Mouse (Mus musculus): Measurements from ENCODE around the gene Pla2g1b. TPM values are rescaled to one million over a fixed set of nuclear protein-coding genes. Genes with fewer than 3 reads are reported as not detected.

The Pla2g1b gene
- polyA plus RNA-seq, 1 experiment from 2014 or later = 0.99 TPM

DNA sequence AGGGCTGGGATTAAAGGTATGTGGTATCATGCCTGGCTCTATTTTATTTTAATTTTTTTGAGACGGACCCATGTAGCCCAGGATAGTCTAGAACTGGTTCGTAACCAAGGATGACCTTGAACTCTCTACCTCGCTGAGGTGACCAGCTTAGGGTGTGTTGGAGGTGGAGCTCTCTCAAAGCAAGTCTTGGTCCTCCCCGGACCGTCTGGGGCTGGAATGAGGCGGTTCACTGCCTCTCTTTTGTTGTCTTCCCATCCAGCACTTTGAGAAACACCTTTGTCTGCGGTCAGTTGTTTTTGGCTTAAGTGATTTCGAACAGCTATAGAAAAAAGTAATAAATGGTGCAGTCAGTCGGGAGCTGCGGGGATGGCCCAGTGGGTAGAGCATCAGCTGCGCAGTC is 21.9 kb upstream of the Pla2g1b start:
- DNase-seq (ENCODE audit: low spot score) = no peak

DNA sequence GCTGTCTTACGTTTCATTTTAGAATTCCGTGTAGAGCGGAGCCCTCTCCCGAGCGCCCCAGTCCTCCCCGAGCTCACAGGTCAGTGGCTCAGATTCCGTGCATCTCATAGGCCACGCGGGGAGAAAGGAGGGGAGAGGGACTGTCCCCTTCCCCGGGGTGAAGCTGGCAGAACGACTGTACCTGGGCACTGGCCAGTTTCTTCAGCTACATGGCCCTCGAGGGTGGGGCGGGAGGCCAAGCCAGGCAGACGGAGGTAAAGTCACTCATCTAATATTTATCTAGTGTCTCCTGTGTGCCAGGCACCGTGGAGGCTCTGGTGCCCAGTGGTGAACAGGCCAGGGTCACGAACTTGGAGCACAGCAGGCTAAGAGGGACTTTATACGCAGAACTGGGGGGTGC is 19.0 kb upstream of the Pla2g1b start:
- no peak for DNase-seq (ENCODE audit: low spot score)

DNA sequence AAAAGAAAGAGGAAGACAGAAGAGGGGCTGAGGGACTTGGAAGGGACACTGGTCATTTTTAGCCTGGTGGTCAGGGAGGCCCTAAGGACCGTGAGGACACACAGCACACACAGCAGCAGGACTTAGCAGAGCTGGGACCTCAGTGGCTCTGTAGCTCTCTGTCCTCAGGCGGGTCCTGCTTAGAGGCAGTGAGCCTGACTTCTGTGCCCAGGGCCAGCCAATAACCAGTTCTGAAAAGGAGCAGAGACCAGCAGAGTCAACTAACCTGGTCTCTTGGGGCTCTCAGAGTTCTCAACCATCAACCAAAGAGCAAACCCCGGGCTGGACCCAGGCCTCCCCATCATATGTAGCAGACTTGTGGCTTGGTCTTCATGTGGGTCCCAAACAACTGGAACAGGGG is 16.8 kb upstream of the Pla2g1b start:
- no peak for DNase-seq (ENCODE audit: low spot score)

DNA sequence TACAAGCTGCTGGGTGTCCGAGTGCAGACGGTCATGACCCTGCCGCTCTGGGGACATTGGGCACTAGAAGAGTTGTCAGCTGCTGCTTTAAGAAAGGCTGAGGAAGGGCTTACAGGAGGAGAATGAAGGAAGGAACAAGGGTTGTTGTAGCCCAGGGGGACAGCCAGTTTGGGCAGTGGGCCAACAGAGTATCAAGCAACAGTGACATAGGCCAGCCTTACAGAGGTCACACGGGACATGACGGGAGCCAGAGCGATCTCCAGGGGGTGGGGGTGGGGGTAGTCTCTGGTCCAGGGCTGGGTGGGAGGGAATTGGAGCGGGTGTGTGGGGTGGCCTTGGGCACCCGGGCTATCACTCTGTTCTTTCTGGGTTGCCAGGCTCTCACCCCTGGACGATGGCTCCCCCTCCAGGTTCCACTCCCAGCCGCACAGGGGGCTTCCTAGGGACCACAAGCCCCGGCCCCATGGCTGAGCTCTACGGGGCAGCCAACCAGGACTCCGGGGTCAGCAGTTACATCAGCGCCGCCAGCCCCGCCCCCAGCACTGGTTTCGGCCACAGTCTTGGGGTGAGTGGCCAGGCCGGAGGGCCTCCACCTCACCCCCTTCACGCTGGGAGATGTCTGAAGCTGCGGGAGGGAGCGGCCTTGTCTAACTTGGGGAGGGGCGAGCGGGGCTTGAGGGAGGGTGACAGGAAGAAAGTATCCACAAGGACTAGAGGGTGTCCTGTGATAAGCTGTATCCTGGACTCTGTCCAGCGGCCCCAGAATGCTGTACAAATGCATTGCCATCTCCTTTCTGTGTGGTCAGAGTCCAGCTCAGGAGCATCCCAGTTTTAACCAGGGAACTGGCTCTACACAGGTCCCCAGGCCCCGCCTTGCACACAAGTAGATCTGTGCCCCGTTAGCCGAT is 15.4 kb upstream of the Pla2g1b start:
- DNase-seq (ENCODE audit: low spot score) = no peak

DNA sequence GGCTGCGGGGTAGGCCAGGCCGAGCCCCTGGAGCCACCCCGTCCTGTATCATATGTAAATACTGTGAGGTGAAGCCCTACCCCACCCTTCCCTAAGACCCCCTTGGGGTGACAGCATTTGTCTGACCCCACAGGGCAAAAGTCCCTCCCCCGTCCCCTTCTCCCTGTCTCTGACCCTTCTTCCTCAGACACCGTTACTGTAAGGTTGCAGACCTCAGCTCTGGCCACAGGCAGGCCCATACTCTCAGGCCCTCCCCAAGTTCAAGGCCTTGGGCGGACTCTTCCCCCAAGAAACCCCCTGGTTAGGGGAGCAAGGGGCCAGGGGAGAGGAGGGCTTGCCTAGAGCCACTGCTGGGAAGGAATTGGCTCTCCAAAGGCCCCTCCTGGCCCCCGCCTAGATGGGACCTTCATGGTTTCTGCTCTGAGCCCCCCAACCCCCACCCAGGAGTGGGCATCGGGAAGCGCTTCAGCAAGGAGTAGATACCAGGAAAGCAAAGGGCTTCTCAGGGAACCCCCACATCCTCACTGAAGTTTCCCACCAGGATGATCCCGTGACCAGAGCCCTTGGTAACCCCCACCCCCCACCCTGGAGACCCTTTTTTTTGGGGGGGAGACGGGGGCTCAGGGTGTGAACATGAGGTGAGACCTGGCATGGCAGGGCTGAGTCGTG is 11.5 kb upstream of the Pla2g1b start:
- no peak for DNase-seq (ENCODE audit: low spot score)

DNA sequence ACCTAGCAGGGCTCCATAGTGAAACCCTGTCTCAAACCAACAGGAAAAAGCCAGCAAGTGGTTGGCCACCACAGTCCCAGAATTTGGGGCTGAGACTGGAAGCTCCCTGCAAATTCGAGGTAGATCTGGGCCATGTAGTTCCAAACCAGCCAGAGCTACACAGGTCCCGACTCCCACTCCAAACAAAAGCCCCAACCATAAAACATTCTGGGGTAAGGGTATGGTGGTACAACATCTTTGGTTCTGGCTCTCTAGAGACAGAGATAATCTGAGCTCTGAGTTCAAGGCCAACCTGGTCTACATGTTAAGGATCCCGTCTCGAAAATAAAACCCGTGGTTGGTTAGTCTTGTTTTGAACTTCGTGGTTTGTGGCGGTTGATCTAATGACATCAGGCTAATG is 10.2 kb upstream of the Pla2g1b start:
- DNase-seq (ENCODE audit: low spot score) = no peak

DNA sequence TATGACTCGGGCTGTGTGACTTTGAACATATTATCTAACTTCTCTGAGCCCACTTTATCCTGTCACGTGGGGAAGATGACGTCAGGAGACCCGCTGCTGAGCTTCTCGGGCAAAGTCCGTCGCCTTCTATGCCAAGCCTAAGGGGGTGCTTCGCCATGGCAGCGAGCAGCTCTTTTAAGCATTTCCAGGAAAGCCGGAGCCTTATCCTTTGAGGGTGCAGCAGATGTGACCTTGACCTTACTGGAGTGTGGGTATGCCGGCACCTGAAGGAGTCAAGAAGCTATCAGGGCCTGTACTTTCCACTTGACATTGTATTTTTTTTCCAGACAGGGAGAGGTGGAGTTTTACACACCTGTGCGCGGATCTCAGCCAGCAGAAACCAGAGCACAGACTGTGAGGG is 7.1 kb upstream of the Pla2g1b start:
- no peak for DNase-seq (ENCODE audit: low spot score)

DNA sequence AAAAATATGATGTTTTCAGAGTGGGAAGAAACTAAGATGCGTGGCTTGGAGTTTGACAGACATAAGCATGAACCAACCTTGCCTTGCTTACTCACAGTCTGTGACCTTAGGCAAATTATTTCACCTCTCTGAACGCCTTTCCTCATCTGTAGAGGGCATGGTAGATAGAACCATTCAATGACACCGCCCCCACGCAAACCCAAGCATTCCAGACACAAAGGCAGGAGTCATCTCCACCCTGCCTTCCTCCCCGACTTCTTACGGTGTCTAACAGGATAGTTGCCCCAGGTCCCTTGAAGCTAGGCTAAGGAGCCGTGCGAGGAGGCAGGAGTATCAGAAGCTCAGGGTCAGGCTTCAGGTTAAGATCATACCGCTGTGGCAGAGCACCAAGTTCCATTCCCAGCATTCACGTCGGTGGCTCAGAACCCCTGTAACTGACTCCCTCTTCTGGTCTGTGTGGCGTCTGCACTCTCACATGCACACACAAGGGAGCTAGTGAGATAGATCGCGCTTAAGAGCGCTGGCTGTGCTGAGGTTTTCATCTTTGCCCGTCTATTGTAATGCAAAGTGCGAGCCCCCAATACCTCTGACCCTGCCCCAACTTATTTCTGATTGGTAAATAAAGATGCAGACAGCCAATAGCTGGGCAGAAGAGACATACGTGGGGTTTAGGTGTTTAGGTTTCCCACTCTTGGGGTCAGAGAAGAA is 1.5 kb upstream of the Pla2g1b start:
- DNase-seq (ENCODE audit: low spot score) = no peak

DNA sequence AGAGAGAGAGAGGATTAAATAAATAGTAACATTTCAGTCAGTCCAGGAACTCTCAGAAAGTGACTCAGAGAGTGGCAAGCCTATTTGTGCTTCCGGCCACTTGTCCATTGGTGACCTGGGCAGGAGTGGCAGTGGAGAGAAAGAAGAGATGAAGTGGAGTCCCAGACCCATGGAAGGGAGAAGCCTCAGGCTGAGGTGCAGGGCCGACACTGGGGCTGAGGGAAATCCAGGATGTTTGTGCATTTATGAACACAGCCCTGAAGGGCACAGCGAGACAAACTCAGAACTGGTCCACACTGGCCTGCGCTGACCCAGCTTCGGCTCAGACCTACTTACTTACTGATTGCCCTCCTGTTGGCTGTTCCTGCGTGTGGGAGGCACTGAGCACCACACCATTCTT is 3.7 kb downstream of the Pla2g1b start:
- DNase-seq (ENCODE audit: low spot score) = no peak

DNA sequence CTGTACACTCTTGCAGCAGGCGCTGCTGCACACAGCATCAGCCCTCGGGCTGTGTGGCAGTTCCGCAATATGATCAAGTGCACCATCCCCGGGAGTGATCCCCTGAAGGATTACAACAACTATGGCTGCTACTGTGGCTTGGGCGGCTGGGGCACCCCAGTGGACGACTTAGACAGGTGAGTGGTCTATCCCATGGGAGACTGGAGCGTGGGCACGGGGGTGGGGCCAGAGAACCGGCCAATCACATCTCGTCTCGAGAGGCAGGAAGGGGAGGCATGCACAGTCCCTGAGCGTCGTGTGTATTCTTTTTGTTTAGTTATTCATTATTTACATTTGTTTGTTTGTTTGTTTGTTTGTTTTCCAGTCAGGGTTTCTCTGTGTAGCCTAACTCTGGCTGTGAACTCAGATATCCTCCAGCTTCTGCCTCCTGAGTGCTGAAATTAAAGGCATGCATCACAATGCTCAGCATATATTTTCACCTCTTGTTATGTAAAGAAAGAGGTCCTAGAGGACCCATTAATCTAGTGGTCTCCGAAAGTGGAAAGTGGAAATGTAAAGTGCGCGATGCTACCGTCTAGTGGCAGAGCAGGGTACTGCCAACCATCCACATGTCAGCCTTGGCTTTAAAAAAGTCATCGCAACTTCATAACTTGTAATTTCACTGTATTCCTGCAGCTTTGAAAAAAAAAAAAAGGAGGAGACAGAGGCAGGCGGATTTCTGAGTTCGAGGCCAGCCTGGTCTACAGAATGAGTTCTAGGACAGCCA is 4.9 kb downstream of the Pla2g1b start:
- DNase-seq (ENCODE audit: low spot score) = peak; percentile 43

DNA sequence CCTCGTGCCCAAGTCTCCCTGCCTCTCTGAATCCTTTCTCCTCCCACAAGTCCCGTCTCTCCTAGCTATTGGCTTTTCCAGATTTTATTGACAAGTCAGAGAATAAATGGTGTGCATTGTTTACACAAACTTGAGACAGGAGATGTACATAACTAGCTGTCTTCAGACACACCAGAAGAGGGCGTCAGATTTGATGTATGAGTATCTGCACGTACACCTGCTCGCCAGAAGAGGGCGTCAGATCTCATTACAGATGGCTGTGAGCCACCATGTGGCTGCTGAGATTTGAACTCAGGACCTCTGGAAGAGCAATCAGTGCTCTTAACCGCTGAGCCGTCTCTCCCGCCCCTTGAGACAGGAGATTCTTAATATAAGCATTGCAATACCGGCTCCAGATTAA is 7.1 kb downstream of the Pla2g1b start:
- no peak for DNase-seq (ENCODE audit: low spot score)

DNA sequence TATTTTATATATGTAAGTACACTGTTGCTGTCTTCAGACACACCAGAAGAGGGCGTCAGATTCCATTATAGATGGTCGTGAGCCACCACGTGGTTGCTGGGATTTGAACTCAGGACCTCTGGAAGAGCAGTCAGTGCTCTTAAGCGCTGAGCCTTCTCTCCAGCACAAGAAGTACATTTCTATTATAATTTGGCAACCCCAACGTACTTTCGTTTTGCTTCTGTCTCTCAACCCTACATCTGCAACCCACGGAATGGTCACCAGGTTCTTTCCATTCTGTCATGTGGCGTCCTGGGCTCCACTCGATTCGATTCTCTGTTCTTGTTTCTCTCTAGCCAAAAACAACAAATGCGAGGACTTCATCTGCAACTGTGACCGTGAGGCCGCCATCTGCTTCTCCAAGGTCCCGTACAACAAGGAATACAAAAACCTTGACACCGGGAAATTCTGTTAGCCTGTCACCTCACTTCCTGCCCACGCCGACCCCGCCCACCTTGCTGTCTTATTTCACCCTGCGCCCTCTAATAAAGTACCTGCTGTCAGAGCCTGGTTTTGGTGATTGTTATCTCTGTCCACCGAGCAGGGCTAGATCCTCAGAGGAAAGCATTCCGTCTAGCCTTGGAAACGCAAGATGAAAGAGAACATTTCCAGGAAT is 8.2 kb downstream of the Pla2g1b start:
- no peak for DNase-seq (ENCODE audit: low spot score)

DNA sequence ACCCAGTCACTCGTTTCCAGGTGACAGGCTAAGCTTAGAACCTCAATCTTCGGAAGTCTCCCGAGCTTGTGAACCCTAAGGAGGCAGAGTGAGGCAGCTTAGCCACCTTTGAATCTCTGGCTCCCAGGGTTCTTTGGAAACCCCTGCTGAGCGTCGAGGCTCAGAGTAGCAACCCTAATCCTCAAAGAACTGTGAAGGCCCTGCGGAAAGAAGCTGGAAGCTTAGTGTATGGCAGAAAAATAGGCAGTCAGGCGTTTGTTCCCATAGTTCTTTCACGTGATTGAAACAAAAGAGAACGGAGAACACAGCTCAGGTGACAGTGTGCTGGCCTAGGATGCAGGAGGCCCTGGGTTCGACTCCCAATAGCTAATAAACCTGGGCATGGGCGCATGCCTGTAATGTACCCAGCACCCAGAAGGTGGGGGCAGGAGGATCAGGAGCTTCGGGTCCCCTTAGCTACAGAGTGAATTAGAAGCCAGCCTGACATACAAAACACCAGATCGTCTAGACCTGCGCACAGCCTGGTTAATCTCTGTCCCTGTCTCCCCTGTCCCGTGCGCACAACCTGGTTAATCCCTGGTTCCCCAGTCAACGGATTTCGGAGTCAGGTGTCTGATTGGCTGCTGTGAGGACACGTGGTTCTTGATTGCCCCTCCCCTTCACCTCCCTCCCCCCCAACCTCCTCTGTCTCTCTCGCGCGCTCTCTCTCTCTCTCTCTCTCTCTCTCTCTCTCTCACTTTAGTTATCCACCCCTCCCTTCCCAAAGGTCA is 9.5 kb downstream of the Pla2g1b start:
- peak; percentile 59 for DNase-seq (ENCODE audit: low spot score)

DNA sequence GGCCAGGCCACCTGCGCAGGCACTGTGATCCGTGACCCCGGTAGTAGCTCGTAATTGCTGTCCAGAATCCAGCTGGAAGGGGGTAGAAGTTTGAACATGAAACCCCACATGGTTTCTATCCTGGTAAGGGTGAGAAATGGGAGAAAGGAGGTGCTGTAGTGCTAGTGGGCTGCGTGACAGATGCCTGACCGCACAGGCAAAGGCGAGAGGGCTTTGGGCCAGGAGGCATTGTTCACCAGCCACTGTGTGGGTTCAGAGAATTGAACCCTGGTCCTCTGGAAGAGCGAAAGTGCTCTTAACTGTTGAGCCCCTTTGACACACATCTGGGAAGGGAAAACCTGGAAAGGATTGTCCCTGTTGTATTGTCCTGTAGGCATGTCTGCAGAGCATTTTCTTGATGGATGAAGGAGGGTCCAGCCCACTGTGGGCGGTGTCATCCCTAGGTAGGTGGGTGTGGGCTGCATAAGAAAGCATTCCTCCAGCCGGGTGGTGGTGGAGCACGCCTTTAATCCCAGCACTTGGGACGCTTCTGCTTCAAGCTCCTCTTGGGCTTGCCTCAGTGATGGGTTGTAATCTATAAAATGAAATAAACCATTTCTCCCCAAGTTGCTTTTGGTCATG is 10.2 kb downstream of the Pla2g1b start:
- no peak for DNase-seq (ENCODE audit: low spot score)

DNA sequence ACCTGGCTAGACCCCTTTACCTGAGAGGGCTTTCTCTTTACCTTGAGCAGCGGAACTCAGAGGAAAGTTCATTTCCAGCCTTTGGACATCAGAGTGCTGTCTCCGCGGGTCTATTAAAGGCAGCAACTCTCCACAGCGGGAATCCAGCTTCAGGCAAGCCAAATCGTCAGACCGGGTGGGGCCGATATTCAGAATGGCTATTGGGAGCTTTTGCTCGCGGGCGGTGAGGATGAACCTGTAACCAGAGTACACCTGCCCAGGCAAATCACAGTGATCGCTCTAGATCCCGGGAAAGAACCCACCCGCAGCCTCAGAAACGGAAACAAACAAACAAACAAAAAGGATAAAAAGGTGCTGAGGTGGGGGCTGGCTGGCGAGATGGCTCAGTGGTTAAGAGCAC is 13.5 kb downstream of the Pla2g1b start:
- DNase-seq (ENCODE audit: low spot score) = no peak

DNA sequence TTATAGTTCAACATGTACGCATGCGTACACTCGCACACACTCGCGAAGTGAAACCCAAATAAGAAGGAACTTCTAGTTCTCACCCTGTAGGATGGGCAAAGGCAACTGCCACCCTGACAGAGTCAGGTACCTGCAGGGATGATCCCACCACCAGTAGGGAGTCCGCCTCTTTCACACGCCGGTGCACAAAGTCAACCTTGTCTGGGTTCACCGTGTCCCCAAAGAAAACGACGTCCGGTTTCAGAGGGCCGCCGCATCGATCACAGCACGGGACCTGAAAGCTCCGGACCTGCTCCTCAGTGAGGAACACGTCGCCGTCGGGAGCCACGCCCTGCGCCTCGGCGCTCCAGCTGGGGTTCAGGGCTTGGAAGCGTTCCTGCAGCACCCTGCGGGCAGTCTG is 14.0 kb downstream of the Pla2g1b start:
- no peak for DNase-seq (ENCODE audit: low spot score)

DNA sequence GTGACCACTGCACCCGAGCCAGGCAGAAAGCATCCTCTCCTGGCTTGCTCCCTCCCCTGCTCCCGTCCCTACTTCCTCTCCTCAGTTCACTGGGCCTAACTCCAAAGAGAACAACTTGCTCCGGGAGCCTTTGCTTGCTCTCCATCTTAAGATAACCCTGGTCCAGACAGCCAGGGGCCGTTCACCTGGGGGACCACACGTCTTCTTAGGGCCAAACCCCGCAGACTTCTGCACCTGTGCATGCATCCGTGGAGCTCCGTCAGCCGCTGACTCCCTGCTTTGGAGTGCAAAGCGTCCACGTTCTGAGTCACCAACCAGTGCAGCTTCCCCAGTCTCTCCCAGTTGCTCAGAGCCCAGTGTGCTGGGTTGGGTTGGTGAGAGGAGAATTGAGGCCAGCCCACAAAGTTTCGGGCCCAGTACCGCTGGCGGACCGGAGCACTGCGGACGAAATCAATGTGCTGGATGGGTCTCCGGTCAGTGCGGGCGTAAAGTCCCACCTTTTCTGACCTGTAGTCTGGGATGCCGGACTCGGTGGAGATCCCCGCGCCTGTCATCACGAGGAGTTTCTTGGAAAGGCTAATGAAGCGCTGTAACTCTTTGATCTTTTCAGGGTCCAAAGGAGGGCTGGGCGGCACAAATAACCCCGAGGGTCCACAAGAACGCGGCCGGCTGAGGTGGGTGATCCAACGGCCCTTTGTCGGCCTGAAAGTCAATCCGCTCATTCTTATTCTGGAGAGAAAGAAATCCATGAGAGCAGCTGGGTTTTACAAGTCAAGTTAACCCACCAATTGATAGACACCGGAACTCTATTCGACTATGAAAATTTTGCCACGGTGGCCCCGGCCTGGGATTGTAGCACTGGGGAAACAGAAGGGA is 16.6 kb downstream of the Pla2g1b start:
- no peak for DNase-seq (ENCODE audit: low spot score)

DNA sequence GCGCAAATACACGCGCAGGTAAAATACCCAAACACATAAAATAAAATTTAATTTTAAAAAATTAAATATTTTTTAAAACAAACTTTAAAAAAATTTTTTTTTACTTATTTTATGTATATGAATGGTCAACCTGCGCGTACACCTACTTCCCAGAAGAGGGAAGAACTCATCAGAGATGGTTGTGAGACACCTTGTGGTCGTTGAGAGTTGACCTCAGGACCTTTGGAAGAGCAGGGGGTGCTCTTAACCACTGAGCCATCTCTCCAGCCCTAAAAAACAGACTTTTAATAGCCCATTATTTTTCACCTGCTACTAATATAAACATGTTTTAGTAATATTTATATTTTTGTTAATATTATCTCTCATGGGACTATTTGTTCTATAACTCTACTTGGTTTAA is 17.3 kb downstream of the Pla2g1b start:
- no peak for DNase-seq (ENCODE audit: low spot score)
